Mouse (Mus musculus) left cerebral cortex, adult 2 months (tissue): ENCODE results near the gene Bhlhe40. TPM values are rescaled to one million over a fixed set of nuclear protein-coding genes. Genes with fewer than 3 reads are reported as not detected.
A peak's percentile ranks its signal among the peaks of the same experiment; 100 is the strongest.

Experiments
- DNase-seq, 2 experiments: peaks; one replicate each; pipeline ENCODE4 v3.0.0; 2021 to 2022; ENCODE audit warnings: low spot score in 2 of 2, mixed read lengths in 1 of 2; ENCODE audit errors: extremely low spot score in 1 of 2
- H3K27ac ChIP-seq: fragments of 200-600 bp; 2 replicates; pipeline ENCODE4 v1.8.1; 2022
- H3K4me3 ChIP-seq: fragments of 200-600 bp; 2 replicates; pipeline ENCODE4 v1.8.1; 2022
- CTCF ChIP-seq: fragments of 200-600 bp; IDR thresholded peaks from 2 replicates; pipeline ENCODE4 v1.8.1; 2022; ENCODE audit warnings: antibody characterized with exemption, mild to moderate bottlenecking, moderate library complexity
- intact Hi-C: fragments of 180-260 bp; cut with DNase I; formaldehyde crosslinking; loops from one replicate; pipeline ENCODE4 v1.15.1; 2025
- long read RNA-seq, 2 experiments: library from polyadenylated mRNA; stranded (forward); transcript quantifications; one replicate each; pipeline ENCODE4 v2.0.0; 2021; ENCODE audit warnings: borderline mapping rate in 2 of 2
- total RNA-seq, 2 experiments: library from RNA; stranded (reverse); gene quantifications; 2 replicates each; pipeline ENCODE4 v1.2.3; 2021

Bhlhe40 gene
- 100 to 1,000 TPM; 127 to 159 TPM for total RNA-seq
- long read RNA-seq, experiment 1, transcript Bhlhe40-201 (5 exons, 3,113 nt), result major isoform, 106 of 117 reads
- long read RNA-seq, experiment 1, partial matches to known transcripts, result 4 of 117 reads
- long read RNA-seq, experiment 1, other reads (novel, unspliced or antisense), result 3 of 117 reads
- long read RNA-seq, experiment 2, transcript Bhlhe40-201 (5 exons, 3,113 nt), result major isoform, 118 of 131 reads
- long read RNA-seq, experiment 2, transcript Bhlhe40-204 (1 exons, 2,620 nt), result minor isoform, 7 of 131 reads
- long read RNA-seq, experiment 2, partial matches to known transcripts, result 3 of 131 reads
- long read RNA-seq, experiment 2, other reads (novel, unspliced or antisense), result 3 of 131 reads

- no peak for TF ChIP-seq CTCF
- intact Hi-C loops, result loop anchor here (1.0 to 5.0 kb wide), 8 partner anchors 49 to 234 kb away; no protein-coding TSS in a partner anchor
- H3K4me3 ChIP-seq, result peak within 1 kb of the TSS; percentile 86
- peak; percentile 85 to 90 for DNase-seq
- H3K27ac ChIP-seq, result peak within 1 kb of the TSS; percentile 98
Observed at GRCm38 (mm10) chr6:108660206-108660877, at the start of gene Bhlhe40. Gene Bhlhe40, plus strand, starts transcription at chr6:108660629.

- intact Hi-C loops, result no loop called here
- H3K27ac ChIP-seq, result no peak overlapping the region
- DNase-seq, result no peak
- H3K4me3 ChIP-seq, result no peak overlapping the region
- TF ChIP-seq CTCF, result no peak
Observed at GRCm38 (mm10) chr6:108611663-108612062, 48.8 kb upstream of the Bhlhe40 start.

GRCm38 (mm10) chr6:108618025-108618424 lies 42.4 kb upstream of the Bhlhe40 start:
- no peak for DNase-seq
- intact Hi-C loops, result no loop called here
- TF ChIP-seq CTCF, result no peak
- no peak overlapping the region for H3K27ac ChIP-seq
- no peak overlapping the region for H3K4me3 ChIP-seq

GRCm38 (mm10) chr6:108623028-108623565 lies 37.3 kb upstream of the Bhlhe40 start:
- no peak for TF ChIP-seq CTCF
- H3K4me3 ChIP-seq, result no peak overlapping the region
- no peak overlapping the region for H3K27ac ChIP-seq
- DNase-seq, result no peak
- intact Hi-C loops, result no loop called here

- no peak for DNase-seq
- intact Hi-C loops, result no loop called here
- TF ChIP-seq CTCF, result no peak
Observed at GRCm38 (mm10) chr6:108624915-108625314, 35.5 kb upstream of the Bhlhe40 start.

GRCm38 (mm10) chr6:108630701-108631100 lies 29.7 kb upstream of the Bhlhe40 start:
- no peak overlapping the region for H3K4me3 ChIP-seq
- TF ChIP-seq CTCF, result no peak
- intact Hi-C loops, result no loop called here

More at GRCm38 (mm10) chr6:108624915-108625314, 35.5 kb upstream of the Bhlhe40 start:
- Histone ChIP-seq H3K4me3 (no peak overlapping the region), H3K27ac (no peak overlapping the region)

GRCm38 (mm10) chr6:108638157-108638833 lies 22.1 kb upstream of the Bhlhe40 start:
- Histone ChIP-seq H3K27ac (no peak overlapping the region), H3K4me3 (no peak overlapping the region)
- intact Hi-C loops, result no loop called here
- TF ChIP-seq CTCF, result no peak
- DNase-seq, result no peak

More at GRCm38 (mm10) chr6:108630701-108631100, 29.7 kb upstream of the Bhlhe40 start:
- H3K27ac ChIP-seq, result no peak overlapping the region
- no peak for DNase-seq

- no peak overlapping the region for H3K27ac ChIP-seq
- DNase-seq, result no peak
- H3K4me3 ChIP-seq, result no peak overlapping the region
- intact Hi-C loops, result no loop called here
- no peak for TF ChIP-seq CTCF
Observed at GRCm38 (mm10) chr6:108642020-108642419, 18.4 kb upstream of the Bhlhe40 start.

- DNase-seq, result no peak
- TF ChIP-seq CTCF, result no peak
- Histone ChIP-seq H3K27ac (no peak overlapping the region), H3K4me3 (no peak overlapping the region)
- intact Hi-C loops, result no loop called here
Observed at GRCm38 (mm10) chr6:108643035-108643434, 17.4 kb upstream of the Bhlhe40 start.

GRCm38 (mm10) chr6:108644311-108644710 lies 16.1 kb upstream of the Bhlhe40 start:
- intact Hi-C loops, result no loop called here
- DNase-seq, result no peak
- TF ChIP-seq CTCF, result no peak
- Histone ChIP-seq H3K4me3 (no peak overlapping the region), H3K27ac (no peak overlapping the region)

GRCm38 (mm10) chr6:108647094-108647493 lies 13.3 kb upstream of the Bhlhe40 start:
- DNase-seq, result no peak
- Histone ChIP-seq H3K4me3 (no peak overlapping the region), H3K27ac (no peak overlapping the region)
- TF ChIP-seq CTCF, result no peak
- intact Hi-C loops, result no loop called here

GRCm38 (mm10) chr6:108648072-108648471 lies 12.4 kb upstream of the Bhlhe40 start:
- Histone ChIP-seq H3K27ac (no peak overlapping the region), H3K4me3 (no peak overlapping the region)
- intact Hi-C loops, result no loop called here
- no peak for TF ChIP-seq CTCF
- DNase-seq, result no peak
